Mouse (Mus musculus): Measurements from ENCODE around the gene Rplp2.
"Not testable (repeated sequence)": the region's sequence is repeated elsewhere in the genome, so short reads cannot be mapped to it uniquely, and the experiment has no call there.

The Rplp2 gene

DNA sequence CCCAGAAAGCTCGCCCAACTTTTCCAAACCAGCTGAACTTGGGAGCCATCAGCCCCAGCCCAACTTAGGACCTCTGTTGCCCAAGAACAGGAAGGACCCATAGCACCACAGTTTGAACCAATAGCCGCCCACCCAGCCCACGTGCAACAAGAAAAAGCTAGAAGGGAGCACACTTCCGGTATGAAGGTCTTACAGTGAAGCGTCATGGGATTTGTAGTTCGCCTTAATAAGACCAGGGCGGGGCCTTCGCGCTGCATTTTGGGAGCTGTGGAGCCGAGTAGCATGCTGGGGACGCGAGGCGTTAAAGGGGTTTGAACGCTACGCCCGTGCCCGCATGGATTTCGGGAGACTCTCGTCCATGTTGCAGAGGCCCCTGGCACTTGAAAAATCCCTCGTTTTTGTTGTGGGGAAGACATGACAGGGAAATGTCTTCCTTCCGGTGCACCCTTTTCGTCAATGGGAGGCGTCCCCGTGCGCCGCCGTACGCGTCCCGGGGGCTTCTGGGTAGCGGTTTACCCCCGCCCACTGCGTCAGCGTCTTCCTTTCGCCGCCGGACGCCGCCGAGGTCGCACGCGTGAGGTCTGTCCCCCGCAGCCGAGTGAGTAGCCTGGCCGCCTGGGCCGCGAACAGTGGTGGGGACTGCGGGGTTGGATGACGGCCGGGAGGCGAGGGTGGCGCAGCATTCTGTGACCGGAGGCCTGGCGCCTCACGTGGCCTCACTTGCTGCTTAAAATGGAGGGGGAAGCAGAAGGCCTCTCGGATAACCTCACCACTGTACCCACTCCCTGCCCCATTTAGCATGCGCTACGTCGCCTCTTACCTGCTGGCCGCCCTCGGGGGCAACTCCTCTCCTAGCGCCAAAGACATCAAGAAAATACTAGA is at the start of gene Rplp2:
Rplp2 (plus strand) TSS at position 261 of the 882 bp plus-strand sequence.
- DNase-seq, result peak; percentile 94

GRCm38 (mm10) chr7:141403305-141403704 is 43.9 kb upstream of the Rplp2 start:
- peak; percentile 59 for DNase-seq

DNA sequence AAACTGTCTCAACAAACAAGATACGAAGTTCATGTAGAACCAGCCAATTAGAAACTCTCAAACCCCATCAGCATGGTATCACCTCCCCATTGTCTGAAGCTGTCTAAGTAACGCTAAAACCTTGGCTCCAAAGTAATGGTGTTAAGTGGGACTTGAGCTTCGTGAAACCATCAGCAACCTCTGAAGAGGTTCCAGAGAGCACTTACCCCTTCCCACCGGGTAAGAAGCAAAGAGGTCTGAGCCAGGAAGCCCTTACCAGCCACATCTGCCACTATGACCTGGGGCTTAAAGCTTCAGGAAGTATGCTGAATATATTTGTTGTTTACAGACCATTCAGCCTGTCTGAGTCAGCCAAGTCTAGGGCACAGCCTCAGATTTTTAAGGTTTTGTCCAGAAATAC is 41.7 kb upstream of the Rplp2 start:
- DNase-seq, result no peak

GRCm38 (mm10) chr7:141407670-141408069 is 39.5 kb upstream of the Rplp2 start:
- DNase-seq, result not testable (repeated sequence)

- peak; percentile 82 for DNase-seq
Measured at GRCm38 (mm10) chr7:141408833-141409232, 38.3 kb upstream of the Rplp2 start.

- DNase-seq, result no peak
Measured at GRCm38 (mm10) chr7:141410631-141411030, 36.5 kb upstream of the Rplp2 start.

DNA sequence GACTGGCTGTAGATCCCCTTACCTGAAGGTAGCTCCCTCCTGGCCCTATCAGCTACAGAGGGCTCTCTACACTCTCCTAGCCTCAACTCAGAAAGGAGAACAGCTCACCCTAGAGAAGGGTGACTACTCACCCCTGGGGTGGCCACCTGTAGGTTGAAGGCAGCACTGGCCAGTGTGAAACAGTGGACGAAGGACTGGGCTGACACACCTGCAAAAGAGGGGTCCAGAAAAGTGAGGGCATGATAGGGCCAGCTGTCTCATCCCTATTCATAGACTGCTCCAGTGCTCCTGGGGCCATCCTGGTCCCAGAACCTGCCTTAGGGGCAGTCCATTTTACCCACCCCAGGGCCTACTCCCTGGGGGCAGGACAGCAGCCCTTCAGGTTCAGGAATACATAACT is 35.5 kb upstream of the Rplp2 start:
- no peak for DNase-seq

DNA sequence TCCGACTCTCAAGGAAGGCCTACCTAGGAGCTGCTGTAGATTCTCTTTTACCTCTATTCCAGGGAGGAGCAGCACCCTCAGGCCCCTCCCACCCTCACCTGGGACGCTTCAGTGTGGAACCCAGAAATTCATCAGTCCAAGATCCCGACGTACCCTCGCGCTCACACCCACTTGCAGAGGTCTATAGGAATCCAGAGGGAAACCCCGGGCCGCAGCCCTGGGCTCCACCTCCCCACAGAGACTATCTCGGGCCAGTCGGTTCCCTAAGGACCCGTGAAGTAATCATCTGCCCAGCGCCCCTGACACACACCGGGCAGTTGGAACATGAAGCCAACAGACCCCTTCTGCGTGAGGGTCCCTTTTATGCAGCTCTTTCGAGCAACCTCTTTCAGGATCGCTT is 33.8 kb upstream of the Rplp2 start:
- peak; percentile 19 for DNase-seq

- peak; percentile 99 for DNase-seq
Measured at GRCm38 (mm10) chr7:141413809-141414584, 33.2 kb upstream of the Rplp2 start, which contains the start of gene Gatd1. Gene Gatd1 (minus strand): TSS chr7:141414136.

GRCm38 (mm10) chr7:141416144-141416841 is 30.9 kb upstream of the Rplp2 start:
- DNase-seq, result no peak

- DNase-seq, result no peak
Measured at GRCm38 (mm10) chr7:141417731-141418681, 29.2 kb upstream of the Rplp2 start.

- no peak for DNase-seq
Measured at GRCm38 (mm10) chr7:141418970-141419369, 28.2 kb upstream of the Rplp2 start.

DNA sequence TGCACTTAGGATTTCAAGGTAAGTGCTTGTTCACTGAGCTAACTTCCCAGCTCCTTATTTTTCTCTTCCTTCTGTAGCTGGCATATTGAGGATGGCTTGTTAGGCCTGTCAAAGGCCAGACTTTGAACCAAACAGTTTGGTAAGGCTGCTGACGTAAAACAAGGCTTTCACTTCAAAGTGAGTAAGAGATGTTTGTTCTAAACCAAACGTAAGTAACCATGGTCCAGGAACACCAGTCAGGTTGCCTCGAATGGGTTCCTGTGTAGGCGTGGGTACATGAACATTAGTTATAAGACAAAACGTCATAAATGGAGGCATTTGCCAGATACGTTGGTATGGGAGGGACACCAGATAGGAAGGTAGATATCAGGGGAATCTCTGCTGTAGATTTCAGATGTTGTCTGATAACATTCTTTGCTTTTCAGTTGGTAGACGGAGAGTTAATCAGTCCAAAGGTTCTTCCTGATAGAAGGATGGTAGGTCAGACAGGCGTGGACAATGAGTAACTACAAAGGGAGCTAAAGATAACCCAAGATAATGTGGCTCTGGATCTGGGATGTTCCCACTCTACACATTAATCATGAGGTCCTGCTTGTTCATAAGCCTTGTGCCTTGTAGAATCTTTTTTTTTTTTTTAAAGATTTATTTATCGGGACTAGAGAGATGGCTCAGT is 27.0 kb upstream of the Rplp2 start:
- DNase-seq, result no peak

DNA sequence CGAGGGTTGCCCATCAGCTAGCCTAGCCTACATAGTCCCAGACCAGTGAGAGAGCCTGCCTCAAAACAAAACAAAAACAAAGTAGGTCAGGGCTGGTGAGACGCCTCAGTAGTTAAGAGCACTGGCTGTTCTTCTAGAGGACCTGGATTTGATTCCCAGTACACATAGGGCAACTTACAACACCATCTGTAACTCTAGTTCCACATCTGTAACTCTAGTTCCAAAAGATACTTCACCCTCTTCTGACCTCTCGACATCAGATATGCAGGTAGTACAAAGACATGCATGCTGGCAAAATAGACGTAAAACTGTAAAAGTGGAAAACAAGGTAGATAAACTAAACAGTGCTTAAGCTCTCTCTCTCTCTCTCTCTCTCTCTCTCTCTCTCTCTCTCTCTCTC is 23.4 kb upstream of the Rplp2 start:
- DNase-seq, result no peak

DNA sequence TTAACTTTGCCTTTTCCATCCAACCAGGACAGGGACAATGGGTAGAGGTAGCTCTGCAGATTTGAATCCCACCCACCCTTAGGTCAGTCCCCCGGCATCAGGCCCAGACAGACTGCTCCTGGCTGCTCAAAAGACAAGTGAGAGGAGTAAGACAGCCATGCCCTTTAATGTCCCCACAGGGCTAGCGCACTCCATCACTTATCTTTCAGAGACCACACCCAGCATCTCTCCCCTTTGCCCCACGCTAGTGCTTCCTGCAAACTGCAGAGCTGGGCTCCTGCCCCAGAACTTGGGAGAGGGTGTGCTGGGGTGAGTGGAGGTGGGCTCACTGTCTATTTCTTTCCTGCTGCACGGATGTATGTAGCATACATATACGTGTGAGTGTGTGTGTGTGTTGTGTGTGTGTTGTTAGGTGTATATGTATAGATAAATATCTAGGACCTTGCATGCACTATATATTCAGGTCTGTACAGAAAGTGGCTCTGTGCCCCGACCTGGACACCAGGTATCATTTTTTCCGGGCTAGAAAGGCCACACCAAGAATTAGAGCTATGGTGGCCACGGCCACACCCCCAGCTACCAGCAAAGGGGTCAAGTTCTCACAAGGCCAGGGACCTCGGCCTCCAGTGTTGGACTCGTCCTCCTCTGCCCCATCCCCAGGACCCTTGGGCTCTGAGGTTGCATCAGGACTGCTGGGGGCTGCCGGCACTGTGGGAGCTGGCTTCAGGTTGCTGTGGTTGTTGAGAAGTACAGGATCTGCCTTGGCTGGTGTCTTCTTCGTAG is 20.0 kb upstream of the Rplp2 start:
- no peak for DNase-seq

- DNase-seq, result no peak
Measured at GRCm38 (mm10) chr7:141428701-141429100, 18.5 kb upstream of the Rplp2 start.

DNA sequence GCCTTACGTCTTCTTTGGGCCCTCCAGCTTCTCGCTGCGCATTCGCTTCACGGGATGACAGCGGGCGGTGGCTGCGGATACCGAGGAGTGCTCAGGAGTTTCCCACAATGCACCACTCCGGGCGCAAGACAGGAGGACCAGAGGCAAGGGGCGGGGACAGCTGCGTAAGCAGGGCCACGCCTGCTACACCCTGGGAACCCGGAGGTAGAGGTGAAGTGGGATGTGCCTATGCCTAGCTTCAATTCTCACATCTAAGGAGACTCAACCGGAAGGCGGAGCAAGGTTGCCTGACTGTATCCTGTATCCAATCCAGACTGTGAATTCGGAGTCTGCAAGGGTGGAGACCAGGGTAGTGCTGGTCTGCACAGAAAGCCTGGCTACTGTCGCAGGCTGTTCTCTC is 17.9 kb upstream of the Rplp2 start, which contains the start of gene Cend1:
Cend1 (minus strand) TSS at position 182 of the 400 bp plus-strand sequence.
- no peak for DNase-seq

DNA sequence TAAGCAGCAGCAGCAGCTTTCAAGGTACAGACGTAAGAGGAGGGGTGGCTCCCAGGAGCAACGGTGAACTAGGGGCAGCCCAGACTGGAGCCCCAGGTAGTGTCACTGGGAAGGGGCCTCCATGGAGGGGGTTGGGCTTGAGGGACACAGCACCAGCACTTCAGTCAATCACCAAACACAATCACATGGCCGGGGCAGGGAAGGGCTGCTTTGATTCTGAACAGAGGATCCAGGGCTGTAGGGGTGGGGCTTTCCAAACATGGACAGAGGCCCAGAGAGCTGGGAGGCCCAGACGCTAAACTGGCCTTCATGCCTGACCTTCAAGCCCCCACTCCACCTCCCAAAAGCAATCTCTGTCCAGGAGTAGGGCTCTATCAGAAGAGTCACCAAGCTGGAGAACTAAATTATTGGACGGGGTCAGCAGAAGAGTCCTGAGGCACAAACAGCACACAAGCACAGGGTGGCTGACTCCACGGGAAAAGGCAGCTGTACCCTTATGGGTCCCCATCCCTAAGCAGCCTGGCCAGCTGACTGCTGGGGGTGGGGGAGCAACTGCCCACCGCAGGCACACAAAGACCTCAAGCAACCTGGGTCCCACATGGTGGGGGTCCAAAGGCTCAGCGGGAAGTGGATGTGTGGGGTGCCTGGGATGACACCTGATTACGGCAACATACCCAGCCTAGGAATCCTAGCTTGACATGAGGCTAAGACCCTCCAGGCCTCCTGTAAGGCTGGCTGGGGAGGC is 17.2 kb upstream of the Rplp2 start:
- DNase-seq, result no peak

DNA sequence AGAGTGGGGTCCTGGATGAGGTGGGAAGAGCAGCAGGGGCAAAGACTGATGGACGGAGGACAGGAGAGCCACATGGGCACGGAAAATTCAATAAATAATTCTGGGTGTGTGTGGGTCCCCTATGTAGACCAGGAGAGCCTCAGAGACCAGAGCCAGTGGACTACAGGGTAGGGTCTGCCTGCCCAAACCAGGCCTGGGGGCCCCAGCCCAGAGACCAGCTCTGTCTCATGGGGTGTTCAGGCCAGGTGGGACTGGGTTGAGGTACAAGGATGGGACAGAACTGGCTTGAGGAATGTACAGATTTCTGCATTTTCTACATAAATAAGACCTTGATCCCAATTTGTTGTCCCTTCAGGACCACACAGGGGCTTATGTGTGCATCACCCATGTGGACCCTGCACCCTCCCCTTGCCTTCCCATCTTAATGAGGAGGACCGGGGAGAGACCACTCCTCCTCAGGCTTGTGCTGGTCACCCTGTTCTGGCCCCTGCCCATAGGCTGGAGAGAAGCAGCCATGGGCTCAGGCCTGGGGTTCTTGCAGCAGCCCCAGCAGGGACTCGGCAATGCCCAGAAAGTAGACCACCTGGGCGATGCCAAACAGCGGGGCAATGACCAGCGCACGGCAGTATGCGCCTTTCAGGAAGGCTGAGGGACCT is 16.5 kb upstream of the Rplp2 start:
- no peak for DNase-seq
